Mouse (Mus musculus) spleen, adult 12 weeks (tissue): ENCODE measurements around the gene Tmigd3.

Experiments used
- DNase-seq: peaks from one replicate; pipeline ENCODE4 v3.0.0; 2022; ENCODE audit warnings: low spot score

The Tmigd3 gene

GRCm38 (mm10) chr3:105933926-105934325 lies 63.2 kb downstream of the Tmigd3 start:
- DNase-seq, result no peak

- DNase-seq, result no peak
Measured at GRCm38 (mm10) chr3:105935033-105935432, 64.3 kb downstream of the Tmigd3 start.

- no peak for DNase-seq
Measured at GRCm38 (mm10) chr3:105936111-105936510, 65.4 kb downstream of the Tmigd3 start.

GRCm38 (mm10) chr3:105951348-105951747 lies 80.6 kb downstream of the Tmigd3 start:
- DNase-seq, result no peak

GRCm38 (mm10) chr3:105957235-105957634 lies 86.5 kb downstream of the Tmigd3 start:
- DNase-seq, result no peak

GRCm38 (mm10) chr3:105958204-105958603 lies 87.5 kb downstream of the Tmigd3 start:
- no peak for DNase-seq

- DNase-seq, result peak; percentile 99
Measured at GRCm38 (mm10) chr3:105958974-105959580, 88.4 kb downstream of the Tmigd3 start, which contains the start of gene Wdr77. TSS of gene Wdr77 (plus strand) at chr3:105959369.

GRCm38 (mm10) chr3:105959585-105959984 lies 88.9 kb downstream of the Tmigd3 start:
- DNase-seq, result no peak

- no peak for DNase-seq
Measured at GRCm38 (mm10) chr3:105959999-105960398, 89.3 kb downstream of the Tmigd3 start, which contains the start of gene Atp5f1. TSS of gene Atp5f1 (minus strand) at chr3:105960099.

- no peak for DNase-seq
Measured at GRCm38 (mm10) chr3:105960700-105961099, 90.0 kb downstream of the Tmigd3 start.

- no peak for DNase-seq
Measured at GRCm38 (mm10) chr3:105971831-105972446, 101.2 kb downstream of the Tmigd3 start.

- DNase-seq, result no peak
Measured at GRCm38 (mm10) chr3:105973411-105973810, 102.7 kb downstream of the Tmigd3 start, which contains the start of gene Ovgp1. TSS of gene Ovgp1 (plus strand) at chr3:105973711.
